Mouse (Mus musculus) neural tube, embryonic 14.5 days (tissue): Measurements from ENCODE around the gene Sult6b2. TPM values are rescaled to one million over a fixed set of nuclear protein-coding genes. Genes with fewer than 3 reads are reported as not detected.

Experiments
- ATAC-seq: fragments of 200-750 bp; cut with Nextera tagmentation; 2 replicates; pipeline ENCODE4 v1.8.0; 2017; ENCODE audit warnings: low read depth, mild to moderate bottlenecking, moderate TSS enrichment, moderate library complexity
- H3K27ac ChIP-seq: fragments of 300-500 bp; sonication (generic); 2 replicates; pipeline ENCODE4 v1.5.1; 2014; ENCODE audit warnings: low read depth, mild to moderate bottlenecking, control low read depth, low read length, moderate library complexity, mixed read lengths
- H3K27me3 ChIP-seq: fragments of 300-500 bp; sonication (generic); 2 replicates; pipeline ENCODE4 v1.6.1; 2014; ENCODE audit warnings: low read length; ENCODE audit not compliant: control insufficient read depth, insufficient read depth
- H3K36me3 ChIP-seq: fragments of 300-500 bp; sonication (generic); 2 replicates; pipeline ENCODE4 v1.6.1; 2014; ENCODE audit warnings: low read length, mixed read lengths; ENCODE audit not compliant: control insufficient read depth, insufficient read depth
- H3K4me1 ChIP-seq: fragments of 300-500 bp; sonication (generic); 2 replicates; pipeline ENCODE4 v1.6.1; 2014; ENCODE audit warnings: low read length; ENCODE audit not compliant: control insufficient read depth, insufficient read depth
- H3K4me2 ChIP-seq: fragments of 300-500 bp; sonication (generic); 2 replicates; pipeline ENCODE4 v1.6.1; 2014; ENCODE audit warnings: mild to moderate bottlenecking, low read depth, low read length, control low read depth
- H3K4me3 ChIP-seq: fragments of 300-500 bp; sonication (generic); 2 replicates; pipeline ENCODE4 v1.5.1; 2014; ENCODE audit warnings: low read depth, low read length, control low read depth, mixed read lengths
- H3K9ac ChIP-seq: fragments of 300-500 bp; sonication (generic); replicated peaks from 2 replicates; pipeline ENCODE4 v1.6.1; 2014; ENCODE audit warnings: low read depth, mild to moderate bottlenecking, control low read depth, low read length, mixed read lengths
- H3K9me3 ChIP-seq: fragments of 300-500 bp; sonication (generic); 2 replicates; pipeline ENCODE4 v1.6.1; 2016; ENCODE audit warnings: low read length; ENCODE audit not compliant: control insufficient read depth
- WGBS: fragments of 180-500 bp; shearing (Covaris S2); extraction: QIAGEN DNeasy Blood & Tissue Kit; methylation state at CpG from one replicate; pipeline ENCODE4 v1.1.7; 2014; 5-methylcytosine and 5-hydroxymethylcytosine counted together
- polyA plus RNA-seq: library from polyadenylated mRNA; unstranded; fragments of >200 nt; fragmentation: Nextera tagmentation; extraction: Ambion mirVana; gene quantifications from 2 replicates; pipeline ENCODE4 v1.2.1, GENCODE M21; 2014

Gene Sult6b2
- polyA plus RNA-seq, 1 experiment from 2014 or later = 0.09 TPM

DNA sequence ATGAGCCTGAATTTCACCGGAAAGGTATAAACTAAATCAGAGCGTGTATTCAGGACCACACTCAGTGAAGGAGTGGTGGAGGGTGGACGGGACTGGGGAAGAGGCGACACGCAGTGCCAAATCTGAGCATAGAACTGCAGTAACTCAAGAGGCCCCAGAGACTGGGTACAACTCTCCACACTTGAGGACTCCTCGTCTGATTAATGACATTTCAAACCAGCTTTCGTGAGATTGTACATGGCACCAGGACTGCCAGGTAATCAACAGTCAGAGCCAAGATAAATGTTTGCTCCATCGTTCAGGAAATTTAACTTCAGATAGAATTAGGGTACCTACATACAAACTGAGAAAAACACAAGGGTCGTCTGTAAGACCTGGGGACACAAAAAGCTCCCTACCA is 33.0 kb upstream of the Sult6b2 start:
- Histone ChIP-seq H3K27ac (no peak overlapping the region), H3K36me3 (no peaks in the 10 kb centered on the region), H3K4me1 (no peaks in the 10 kb centered on the region), H3K9me3 (no peaks in the 10 kb centered on the region), H3K4me3 (no peak overlapping the region), H3K27me3 (no peaks in the 10 kb centered on the region), H3K4me2 (no peak overlapping the region), H3K9ac (no peak overlapping the region)
- 75% methylated on average over 9 of the region's 9 CpGs for WGBS
- no peak for ATAC-seq

DNA sequence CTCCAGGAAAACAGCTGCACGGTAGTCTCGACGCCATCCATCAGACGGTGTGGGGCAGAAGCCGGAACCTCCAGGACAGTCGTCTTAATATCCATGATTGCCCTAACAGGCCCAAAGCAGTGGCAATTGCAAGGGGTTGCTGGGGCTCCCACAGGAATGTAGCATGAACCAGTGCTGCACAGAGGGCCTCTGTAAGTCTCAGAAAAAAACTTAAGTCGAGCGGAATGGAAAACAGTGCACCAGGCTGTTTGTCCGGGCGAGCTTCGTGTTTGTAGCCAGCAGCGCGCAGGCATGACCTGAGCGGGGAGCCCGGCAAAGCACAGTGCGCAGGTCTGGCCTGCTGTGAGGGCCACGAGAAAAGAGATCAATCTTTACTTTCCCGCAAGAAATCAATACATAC is 31.4 kb upstream of the Sult6b2 start:
- H3K27me3 ChIP-seq = no peaks in the 10 kb centered on the region
- H3K36me3 ChIP-seq = no peaks in the 10 kb centered on the region
- no peak overlapping the region; the same call in 1 of the 2 replicates for H3K4me2 ChIP-seq
- no peak overlapping the region for H3K27ac ChIP-seq
- no peaks in the 10 kb centered on the region for H3K4me1 ChIP-seq
- H3K4me3 ChIP-seq = no peak overlapping the region
- WGBS = 18% methylated on average over 18 of the region's 18 CpGs
- H3K9me3 ChIP-seq = no peaks in the 10 kb centered on the region
- peak; percentile 87 for ATAC-seq
- no peak overlapping the region for H3K9ac ChIP-seq

DNA sequence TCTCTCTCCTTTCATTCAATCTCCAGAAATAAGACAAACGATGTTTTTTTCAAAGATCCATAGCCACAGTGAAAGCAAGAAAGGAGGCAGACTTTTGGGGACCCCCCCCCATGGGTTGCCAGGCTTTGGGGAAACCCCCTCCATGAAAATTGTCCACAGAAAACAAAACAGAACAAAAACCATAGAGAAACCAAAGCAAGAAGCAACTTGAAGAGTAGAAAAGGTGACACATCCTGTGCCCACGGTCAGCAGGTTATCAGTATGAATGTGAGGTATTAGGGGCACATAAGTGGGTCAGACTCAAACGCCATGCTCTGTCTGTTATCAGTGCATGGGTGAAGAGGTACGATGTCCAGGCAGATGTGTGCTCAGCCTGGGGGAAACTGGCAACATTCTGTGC is 30.6 kb upstream of the Sult6b2 start:
- no peak for ATAC-seq
- H3K4me2 ChIP-seq = no peak overlapping the region

DNA sequence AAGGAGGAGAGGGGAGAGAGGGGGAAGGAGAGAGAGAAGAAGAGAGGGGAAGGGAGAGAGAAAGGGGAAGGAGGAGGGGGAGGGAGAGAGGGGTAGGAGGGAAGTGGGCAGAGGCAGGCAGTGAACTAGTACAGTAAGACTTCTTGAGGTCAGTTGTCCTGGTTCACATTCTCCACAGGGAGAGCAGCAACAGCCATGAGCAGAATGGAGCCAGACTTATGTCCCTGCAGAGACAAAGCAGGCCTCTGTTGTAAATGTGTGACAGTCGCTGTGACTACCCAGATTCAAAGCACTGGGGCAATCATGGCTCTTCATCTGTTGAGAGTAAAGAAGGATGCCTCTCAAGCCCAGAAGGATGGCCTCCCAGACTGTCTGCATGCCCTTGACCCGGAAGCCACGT is 27.4 kb upstream of the Sult6b2 start:
- Histone ChIP-seq H3K9me3 (no peaks in the 10 kb centered on the region), H3K4me2 (no peak overlapping the region), H3K27me3 (no peaks in the 10 kb centered on the region), H3K4me3 (no peak overlapping the region), H3K27ac (no peak overlapping the region), H3K9ac (no peak overlapping the region), H3K36me3 (0 out of 2 replicates have a peak, but pooled peaks cover 3% of the 10 kb centered on the region), H3K4me1 (no peaks in the 10 kb centered on the region)
- ATAC-seq = no peak
- WGBS = 77% methylated on average over 3 of the region's 3 CpGs

More for the DNA sequence above, 30.6 kb upstream of the Sult6b2 start:
- WGBS = 87% methylated on average over 4 of the region's 4 CpGs
- Histone ChIP-seq H3K27ac (no peak overlapping the region), H3K4me3 (no peak overlapping the region), H3K27me3 (no peaks in the 10 kb centered on the region), H3K4me1 (no peaks in the 10 kb centered on the region), H3K9ac (no peak overlapping the region), H3K36me3 (no peaks in the 10 kb centered on the region), H3K9me3 (no peaks in the 10 kb centered on the region)

DNA sequence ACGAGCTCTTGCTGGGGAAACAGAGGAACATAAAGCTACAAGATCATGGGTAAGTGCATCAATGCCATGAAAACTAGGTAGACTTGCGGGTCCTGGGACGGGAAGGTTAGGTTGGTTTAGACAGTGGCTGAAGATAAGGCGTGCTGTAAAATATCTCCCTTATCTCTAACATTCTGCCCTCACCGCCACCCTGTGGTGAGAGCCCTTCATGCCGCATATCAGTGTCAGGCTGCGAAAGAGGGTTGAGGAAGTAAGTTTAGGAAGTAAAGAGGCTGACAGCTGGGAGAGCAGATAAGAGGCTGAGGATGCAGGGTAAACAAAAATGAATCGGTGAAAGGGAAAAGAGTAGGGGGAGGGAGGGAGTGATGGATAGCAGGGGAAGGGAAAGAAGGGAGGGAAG is 26.9 kb upstream of the Sult6b2 start:
- no peaks in the 10 kb centered on the region for H3K9me3 ChIP-seq
- H3K36me3 ChIP-seq = 0 out of 2 replicates have a peak, but pooled peaks cover 3% of the 10 kb centered on the region
- no peaks in the 10 kb centered on the region for H3K4me1 ChIP-seq
- no peak overlapping the region for H3K9ac ChIP-seq
- no peak overlapping the region for H3K27ac ChIP-seq
- 62% methylated on average over 8 of the region's 8 CpGs for WGBS
- H3K4me2 ChIP-seq = no peak overlapping the region
- no peak overlapping the region for H3K4me3 ChIP-seq
- no peaks in the 10 kb centered on the region for H3K27me3 ChIP-seq
- no peak for ATAC-seq

DNA sequence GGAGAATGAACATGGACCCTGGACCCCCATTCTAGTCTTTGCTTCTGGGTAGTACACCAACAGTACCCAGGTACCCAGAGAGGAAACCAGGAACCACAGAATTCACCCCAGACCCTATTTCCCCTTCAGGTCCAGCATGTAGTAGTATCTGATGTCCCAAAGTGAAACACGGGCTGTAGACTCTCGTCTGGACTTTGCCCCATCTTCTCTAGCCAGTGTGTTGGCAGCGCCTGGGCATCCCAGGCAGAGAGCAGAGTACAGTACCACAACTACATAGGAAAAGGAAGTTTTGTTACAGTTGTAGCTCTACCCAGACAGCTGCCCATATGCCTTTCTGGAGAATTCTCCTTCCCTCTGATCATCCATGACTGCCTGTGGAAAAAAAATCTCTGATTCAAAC is 25.9 kb upstream of the Sult6b2 start:
- Histone ChIP-seq H3K27me3 (no peaks in the 10 kb centered on the region), H3K36me3 (0 out of 2 replicates have a peak, but pooled peaks cover 3% of the 10 kb centered on the region), H3K27ac (no peak overlapping the region), H3K4me2 (no peak overlapping the region), H3K9me3 (no peaks in the 10 kb centered on the region), H3K9ac (no peak overlapping the region), H3K4me3 (no peak overlapping the region), H3K4me1 (no peaks in the 10 kb centered on the region)
- 95% methylated on average over 3 of the region's 3 CpGs for WGBS
- ATAC-seq = no peak

DNA sequence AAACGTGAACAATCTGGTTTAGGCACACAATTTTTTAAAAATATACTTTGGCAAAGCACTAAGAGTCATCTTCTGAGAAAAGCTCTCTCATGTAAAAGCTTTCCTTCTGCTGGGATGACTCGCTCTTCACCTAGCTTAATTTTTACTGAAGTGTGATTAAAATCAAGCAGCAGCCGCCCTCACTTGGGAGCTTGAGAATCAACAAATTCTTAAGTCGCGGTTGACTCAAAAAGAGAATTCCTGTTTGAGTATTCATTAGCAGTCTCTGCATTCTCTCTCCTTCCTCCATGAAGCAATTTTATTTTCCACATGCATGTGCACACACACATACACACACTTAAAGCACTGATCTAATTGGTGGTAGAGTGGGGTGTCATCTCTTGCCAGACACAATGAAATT is 21.1 kb upstream of the Sult6b2 start:
- H3K9ac ChIP-seq = no peak overlapping the region
- 86% methylated on average over 5 of the region's 5 CpGs for WGBS
- no peak for ATAC-seq
- H3K27me3 ChIP-seq = no peaks in the 10 kb centered on the region
- H3K36me3 ChIP-seq = 0 out of 2 replicates have a peak, but pooled peaks cover 3% of the 10 kb centered on the region
- no peak overlapping the region for H3K27ac ChIP-seq
- no peak overlapping the region for H3K4me2 ChIP-seq
- H3K4me3 ChIP-seq = no peak overlapping the region
- H3K4me1 ChIP-seq = no peaks in the 10 kb centered on the region
- no peaks in the 10 kb centered on the region for H3K9me3 ChIP-seq

DNA sequence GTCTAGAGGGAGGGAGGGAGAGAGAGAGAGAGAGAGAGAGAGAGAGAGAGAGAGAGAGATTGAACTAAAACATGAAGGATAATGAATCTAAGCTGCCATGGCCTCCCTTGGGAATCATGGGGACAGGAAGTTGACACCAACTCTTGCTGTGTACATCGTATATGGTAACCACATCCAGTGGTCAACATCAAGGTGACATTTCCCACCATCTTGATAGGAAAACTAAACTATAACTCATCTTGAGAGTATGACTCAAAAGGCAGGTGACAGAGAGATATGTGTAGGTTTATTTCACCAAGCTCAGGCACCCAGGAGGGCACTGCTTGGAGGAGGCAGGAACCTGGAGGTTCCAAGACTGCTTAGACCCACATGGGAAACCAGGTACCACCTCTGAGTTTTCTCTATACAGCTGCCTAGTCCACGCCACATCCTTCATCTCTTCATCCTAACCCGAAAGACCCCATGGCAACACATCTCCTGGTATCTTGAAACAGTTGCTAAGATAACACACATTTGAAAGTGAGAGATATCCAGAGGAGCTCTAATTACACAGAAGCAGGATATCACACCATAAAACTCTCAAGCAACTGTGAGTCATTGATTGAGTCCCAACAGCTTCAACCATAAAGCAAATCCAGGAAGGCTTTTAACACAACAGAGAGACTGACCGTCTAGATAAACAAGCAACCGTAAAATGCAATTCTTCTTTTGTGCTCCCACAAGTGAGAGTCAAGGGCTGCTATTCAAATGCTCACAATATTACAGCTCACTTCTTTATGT is 18.9 kb upstream of the Sult6b2 start:
- no peaks in the 10 kb centered on the region for H3K27me3 ChIP-seq
- no peaks in the 10 kb centered on the region for H3K9me3 ChIP-seq
- no peaks in the 10 kb centered on the region for H3K4me1 ChIP-seq
- H3K27ac ChIP-seq = no peak overlapping the region
- ATAC-seq = no peak
- no peak overlapping the region for H3K4me2 ChIP-seq
- H3K4me3 ChIP-seq = no peak overlapping the region
- 0 out of 2 replicates have a peak, but pooled peaks cover 3% of the 10 kb centered on the region for H3K36me3 ChIP-seq
- WGBS = 49% methylated on average over 5 of the region's 5 CpGs
- H3K9ac ChIP-seq = no peak overlapping the region

DNA sequence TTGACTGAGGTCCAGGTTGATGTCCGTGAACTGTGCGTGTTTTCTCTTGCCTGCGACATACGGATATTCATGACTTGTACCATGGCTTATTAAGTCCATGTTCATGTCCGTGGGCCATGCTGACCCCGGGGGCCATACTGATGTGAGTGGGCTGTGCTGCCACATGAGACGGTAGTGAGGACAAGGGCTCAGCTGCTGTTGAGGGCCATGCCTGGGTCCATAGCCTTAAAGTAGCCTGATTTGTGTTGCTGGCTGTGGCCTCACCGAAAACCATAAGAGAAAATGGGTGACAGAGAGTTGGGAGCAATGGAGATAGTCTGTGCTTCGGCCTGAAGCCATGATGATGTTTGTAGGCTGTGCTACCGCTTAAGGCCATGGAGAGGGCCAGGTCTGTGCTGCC is 14.0 kb upstream of the Sult6b2 start:
- no peaks in the 10 kb centered on the region for H3K4me1 ChIP-seq
- H3K9ac ChIP-seq = no peak overlapping the region
- WGBS = 97% methylated on average over 10 of the region's 10 CpGs
- H3K9me3 ChIP-seq = no peaks in the 10 kb centered on the region
- no peak for ATAC-seq
- H3K4me3 ChIP-seq = no peak overlapping the region
- H3K36me3 ChIP-seq = no peaks in the 10 kb centered on the region
- no peak overlapping the region for H3K27ac ChIP-seq
- no peaks in the 10 kb centered on the region for H3K27me3 ChIP-seq
- H3K4me2 ChIP-seq = no peak overlapping the region
